22 mouse cellular contexts compared by ENCODE assay signal in the genomic region with DNA sequence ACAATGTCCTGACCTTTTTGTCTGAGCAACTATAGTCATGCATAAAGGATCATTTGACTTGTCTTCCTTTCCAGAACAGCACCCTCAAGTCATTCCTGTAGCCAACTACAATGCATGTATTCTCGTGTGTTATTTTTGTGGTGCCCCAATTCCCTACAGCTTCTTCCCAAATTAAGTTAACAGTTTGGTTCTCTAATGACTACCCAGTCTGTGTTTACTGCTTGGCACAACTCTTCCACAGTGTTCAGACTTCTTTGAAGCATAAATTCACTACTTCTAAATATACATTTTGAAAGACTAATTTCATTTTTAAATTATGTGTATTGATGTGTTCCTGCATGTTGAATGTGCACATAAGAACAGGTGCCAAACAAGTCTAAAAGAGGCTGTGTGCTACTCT.
DNase-seq lines count a peak whose midpoint lies in the region; ATAC-seq and TF ChIP-seq lines count a peak whose summit lies in the region.
"Had no signal": no experiment of that assay in that cellular context is flagged by ENCODE, and none has a peak within 500 bp of the region (broad histone marks: within the 10 kb centered on the region; RNA-seq: fewer than 3 reads in every experiment).

No protein-coding gene starts in this region.

- peak; percentile 66 for ATAC-seq in forebrain, postnatal 0 days
- ATAC-seq in frontal cortex, adult (ENCODE audit: low TSS enrichment) = peak; percentile 82
- ATAC-seq: activated CD4-positive, CD25-positive, alpha-beta regulatory T cell, adult 4 months; CD4-positive, CD25-positive, alpha-beta regulatory T cell, adult 4 months; Patski had no signal

- H3K9me3 ChIP-seq in forebrain, postnatal 0 days (ENCODE audit: low read length) = no peaks in the 10 kb centered on the region
- H3K9me3 ChIP-seq in forebrain, embryonic 10.5 days = no peaks in the 10 kb centered on the region
- H3K9me3 ChIP-seq: G1E had no signal

- TF ChIP-seq CTCF in forebrain, postnatal 0 days (IDR thresholded peaks at IDR 0.05; ENCODE audit: low read depth) = no peak

- no peak overlapping the region for H3K4me2 ChIP-seq in forebrain, postnatal 0 days (ENCODE audit: low read depth)

- H3K27me3 ChIP-seq in forebrain, postnatal 0 days (ENCODE audit: insufficient read depth, low read length) = no peaks in the 10 kb centered on the region
- no peaks in the 10 kb centered on the region for H3K27me3 ChIP-seq in forebrain, embryonic 10.5 days (ENCODE audit: poor library complexity, severe bottlenecking)
- H3K27me3 ChIP-seq: CH12.LX, Patski had no signal

- 46% methylated on average over 1 of the region's 1 CpGs for WGBS in forebrain, postnatal 0 days
- WGBS in forebrain, embryonic 10.5 days = 83% methylated on average over 1 of the region's 1 CpGs

- H3K9ac ChIP-seq in forebrain, postnatal 0 days = no peak overlapping the region

- DNase-seq in forebrain, postnatal 0 days = no peak
- no peak for DNase-seq in forebrain, embryonic 10.5 days (ENCODE audit: extremely low spot score, low spot score)
- DNase-seq in frontal cortex, postnatal 10 days (ENCODE audit: low spot score in 2 of 2) = no peak
- peak; percentile 19 for DNase-seq in brain, adult 2 months (ENCODE audit: low read depth, low spot score)
- no peak for DNase-seq in layer of hippocampus, adult 8-10 months (ENCODE audit: low spot score in 2 of 2)
- DNase-seq: adrenal gland, adult 2 months; adrenal gland, adult 8-10 months; adrenal gland, postnatal 10 days; adrenal gland, postnatal 14 days; adrenal gland, postnatal 25 days; adrenal gland, postnatal 36 days; B cell, adult 2 months; cerebellum, adult 11 months; cerebellum, adult 11-12 months; cerebellum, adult 18-20 months; cerebellum, adult 2 months had no signal

- H3K36me3 ChIP-seq in forebrain, postnatal 0 days (ENCODE audit: insufficient read depth) = no peaks in the 10 kb centered on the region
- H3K36me3 ChIP-seq in forebrain, embryonic 10.5 days (replicated peaks) = no peaks in the 10 kb centered on the region
- H3K36me3 ChIP-seq: G1E had no signal

- no peaks in the 10 kb centered on the region for H3K4me1 ChIP-seq in forebrain, postnatal 0 days (ENCODE audit: insufficient read depth)
- no peaks in the 10 kb centered on the region for H3K4me1 ChIP-seq in forebrain, embryonic 10.5 days

- no peak overlapping the region for H3K4me3 ChIP-seq in forebrain, postnatal 0 days (ENCODE audit: low read depth, low read length)
- no peak overlapping the region for H3K4me3 ChIP-seq in forebrain, embryonic 10.5 days

- no peak overlapping the region for H3K27ac ChIP-seq in forebrain, postnatal 0 days (ENCODE audit: low read depth, low read length)
- no peak overlapping the region for H3K27ac ChIP-seq in forebrain, embryonic 10.5 days
